Mouse (Mus musculus) thymus, adult 2 months (tissue): ENCODE results near the gene Ehd1. TPM values are rescaled to one million over a fixed set of nuclear protein-coding genes. Genes with fewer than 3 reads are reported as not detected.
"Not testable (repeated sequence)": the region's sequence is repeated elsewhere in the genome, so short reads cannot be mapped to it uniquely, and the experiment has no call there.

Experiments used
- DNase-seq: peaks from one replicate; pipeline ENCODE4 v3.0.0; 2021
- H3K27ac ChIP-seq: fragments of 200-500 bp; 2 replicates; pipeline ENCODE4 v1.5.1; 2012; ENCODE audit warnings: low read length, control low read depth; ENCODE audit not compliant: control insufficient read depth, insufficient read depth
- H3K27me3 ChIP-seq: fragments of 200-500 bp; 2 replicates; pipeline ENCODE4 v1.6.1; 2012; ENCODE audit warnings: mild to moderate bottlenecking, low read length, moderate library complexity, mixed read lengths; ENCODE audit not compliant: control insufficient read depth, insufficient read depth
- H3K36me3 ChIP-seq: fragments of 200-500 bp; 2 replicates; pipeline ENCODE4 v1.6.1; 2012; ENCODE audit warnings: mild to moderate bottlenecking, low read length, moderate library complexity; ENCODE audit not compliant: control insufficient read depth, insufficient read depth
- H3K4me1 ChIP-seq: fragments of 200-500 bp; replicated peaks from 2 replicates; pipeline ENCODE4 v1.6.1; 2012; ENCODE audit warnings: low read length; ENCODE audit not compliant: control insufficient read depth, insufficient read depth
- H3K4me3 ChIP-seq: fragments of 200-500 bp; 2 replicates; pipeline ENCODE4 v1.5.1; 2012; ENCODE audit warnings: mild to moderate bottlenecking, low read length, control low read depth, moderate library complexity; ENCODE audit not compliant: control insufficient read depth, insufficient read depth
- CTCF ChIP-seq: fragments of 200-500 bp; IDR thresholded peaks from 2 replicates; pipeline ENCODE4 v1.5.1; 2012; ENCODE audit warnings: mild to moderate bottlenecking, control low read depth, low read length, moderate library complexity, borderline replicate concordance; ENCODE audit not compliant: control insufficient read depth, poor library complexity, insufficient read depth; ENCODE audit errors: extremely low read depth
- POLR2A ChIP-seq: fragments of 200-500 bp; IDR thresholded peaks from 2 replicates; pipeline ENCODE4 v1.6.1; 2012; ENCODE audit warnings: mild to moderate bottlenecking, low read length, control low read depth, moderate library complexity; ENCODE audit not compliant: control insufficient read depth, poor library complexity, insufficient read depth; ENCODE audit errors: extremely low read depth
- WGBS: fragments of 180-500 bp; shearing (Covaris S2); methylation state at CpG from one replicate; pipeline ENCODE4 v1.1.7; 2018; 5-methylcytosine and 5-hydroxymethylcytosine counted together
- polyA plus RNA-seq: library from polyadenylated mRNA; depleted of rRNA; stranded (reverse); fragments of >200 nt; gene quantifications from 2 replicates; pipeline ENCODE4 v1.2.3, GENCODE M21; 2012

Ehd1 gene
- polyA plus RNA-seq, 1 experiment = 141 TPM

GRCm38 (mm10) chr19:6289696-6290238 lies 13.2 kb downstream of the Ehd1 start:
- no peaks in the 10 kb centered on the region for H3K36me3 ChIP-seq
- H3K4me3 ChIP-seq = no peak overlapping the region
- 91% methylated on average over 14 of the region's 14 CpGs for WGBS
- H3K4me1 ChIP-seq = peaks cover 36% of the 10 kb centered on the region
- H3K27me3 ChIP-seq = no peaks in the 10 kb centered on the region
- no peak for DNase-seq
- no peak overlapping the region for H3K27ac ChIP-seq
- TF ChIP-seq POLR2A (no peak), CTCF (no peak)

DNA sequence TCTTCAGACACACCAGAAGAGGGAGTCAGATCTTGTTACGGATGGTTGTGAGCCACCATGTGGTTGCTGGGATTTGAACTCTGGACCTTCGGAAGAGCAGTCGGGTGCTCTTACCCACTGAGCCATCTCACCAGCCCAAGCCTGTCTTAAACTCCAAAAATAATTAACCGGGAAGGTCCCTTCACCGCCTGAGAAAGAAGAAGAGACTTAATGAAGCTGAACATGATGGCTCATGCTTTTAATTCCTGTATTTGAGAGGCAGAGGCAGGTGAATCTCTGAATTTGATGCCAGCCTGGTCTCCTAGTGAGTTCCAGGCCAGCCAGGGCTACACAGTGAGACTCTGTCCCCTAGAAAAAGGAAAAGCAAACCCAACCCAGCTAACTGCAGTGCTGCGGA lies 14.2 kb downstream of the Ehd1 start:
- WGBS = 94% methylated on average over 5 of the region's 6 CpGs
- not testable (repeated sequence) for DNase-seq

DNA sequence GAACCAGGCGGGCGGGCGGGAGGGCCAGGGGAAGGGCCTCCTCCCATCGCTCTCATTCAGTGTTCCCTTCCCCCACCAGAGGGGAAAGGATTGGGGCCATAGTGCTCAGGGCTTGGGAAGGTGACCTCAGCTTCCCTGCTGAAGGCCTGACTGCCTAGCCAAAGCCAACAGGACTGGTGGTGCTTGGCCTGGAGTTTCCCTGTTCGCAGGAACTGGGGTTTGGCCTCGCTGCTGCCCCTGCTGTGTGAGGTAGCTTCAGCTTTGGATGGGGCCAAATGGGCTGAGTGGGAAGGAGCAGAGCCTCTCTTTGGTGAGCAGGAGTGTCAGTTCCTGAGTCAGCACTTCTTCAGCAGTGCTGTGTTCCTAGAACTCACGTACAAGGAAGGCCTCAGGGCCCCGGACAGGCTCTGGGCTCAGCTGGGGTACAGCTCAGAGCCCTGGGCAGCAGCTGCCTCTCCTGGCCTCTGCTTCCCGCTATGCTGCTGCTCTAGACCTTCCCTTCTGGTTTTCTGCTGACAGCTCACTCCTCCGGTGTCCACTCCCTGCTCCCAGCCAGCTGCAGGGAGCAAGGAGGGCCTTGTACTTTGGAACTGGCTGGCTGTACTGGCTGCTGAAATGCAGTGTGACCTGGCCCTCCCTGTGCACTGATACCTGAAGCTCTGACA lies 14.7 kb downstream of the Ehd1 start:
- DNase-seq = no peak
- TF ChIP-seq POLR2A = no peak
- TF ChIP-seq CTCF = no peak
- no peaks in the 10 kb centered on the region for H3K27me3 ChIP-seq
- 82% methylated on average over 10 of the region's 10 CpGs for WGBS
- no peak overlapping the region for H3K4me3 ChIP-seq
- no peaks in the 10 kb centered on the region for H3K36me3 ChIP-seq
- H3K4me1 ChIP-seq = peaks cover 34% of the 10 kb centered on the region
- no peak overlapping the region for H3K27ac ChIP-seq

More for the DNA sequence above, 14.2 kb downstream of the Ehd1 start:
- H3K4me3 ChIP-seq, H3K27ac ChIP-seq, H3K27me3 ChIP-seq, H3K36me3 ChIP-seq: not testable (repeated sequence)
- H3K4me1 ChIP-seq = peaks cover 34% of the 10 kb centered on the region

DNA sequence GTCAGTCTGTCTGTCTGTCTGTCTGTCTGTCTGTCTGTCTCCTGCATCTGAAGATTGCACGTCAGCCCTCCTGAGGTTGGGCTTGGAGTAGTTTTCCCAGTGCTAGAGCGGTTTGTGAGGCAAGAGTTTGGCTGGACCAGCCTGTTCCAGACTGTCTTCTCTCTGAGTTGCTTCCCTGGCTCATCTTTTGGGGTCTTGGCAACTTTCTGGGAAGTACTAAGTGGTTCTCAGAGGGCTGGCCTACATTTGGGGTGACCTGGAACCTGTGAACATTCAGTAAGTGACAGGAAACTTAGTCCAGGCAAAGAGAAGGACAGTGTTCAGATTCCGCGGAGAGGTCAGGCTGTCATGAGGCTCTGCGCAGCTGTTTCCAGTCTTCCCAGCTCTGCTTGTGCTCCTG lies 15.7 kb downstream of the Ehd1 start:
- no peak overlapping the region for H3K27ac ChIP-seq
- H3K4me1 ChIP-seq = peaks cover 30% of the 10 kb centered on the region
- no peaks in the 10 kb centered on the region for H3K36me3 ChIP-seq

DNA sequence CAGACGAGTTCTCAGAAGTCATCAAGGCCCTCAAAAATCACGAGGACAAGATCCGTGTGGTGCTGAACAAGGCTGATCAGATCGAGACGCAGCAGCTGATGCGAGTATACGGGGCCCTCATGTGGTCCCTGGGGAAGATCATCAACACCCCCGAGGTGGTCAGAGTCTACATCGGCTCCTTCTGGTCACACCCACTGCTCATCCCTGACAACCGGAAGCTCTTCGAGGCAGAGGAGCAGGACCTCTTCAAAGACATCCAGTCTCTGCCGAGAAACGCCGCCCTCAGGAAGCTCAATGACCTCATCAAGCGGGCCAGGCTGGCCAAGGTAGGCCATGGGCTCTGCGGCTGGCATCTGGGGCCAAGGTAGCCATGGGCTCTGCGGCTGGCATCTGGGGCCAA lies 17.8 kb downstream of the Ehd1 start:
- H3K27ac ChIP-seq = no peak overlapping the region

More for the DNA sequence above, 15.7 kb downstream of the Ehd1 start:
- Histone ChIP-seq H3K27me3 (no peaks in the 10 kb centered on the region), H3K4me3 (no peak overlapping the region)
- no peak for TF ChIP-seq CTCF
- TF ChIP-seq POLR2A = no peak
- DNase-seq = no peak
- 96% methylated on average over 5 of the region's 5 CpGs for WGBS

DNA sequence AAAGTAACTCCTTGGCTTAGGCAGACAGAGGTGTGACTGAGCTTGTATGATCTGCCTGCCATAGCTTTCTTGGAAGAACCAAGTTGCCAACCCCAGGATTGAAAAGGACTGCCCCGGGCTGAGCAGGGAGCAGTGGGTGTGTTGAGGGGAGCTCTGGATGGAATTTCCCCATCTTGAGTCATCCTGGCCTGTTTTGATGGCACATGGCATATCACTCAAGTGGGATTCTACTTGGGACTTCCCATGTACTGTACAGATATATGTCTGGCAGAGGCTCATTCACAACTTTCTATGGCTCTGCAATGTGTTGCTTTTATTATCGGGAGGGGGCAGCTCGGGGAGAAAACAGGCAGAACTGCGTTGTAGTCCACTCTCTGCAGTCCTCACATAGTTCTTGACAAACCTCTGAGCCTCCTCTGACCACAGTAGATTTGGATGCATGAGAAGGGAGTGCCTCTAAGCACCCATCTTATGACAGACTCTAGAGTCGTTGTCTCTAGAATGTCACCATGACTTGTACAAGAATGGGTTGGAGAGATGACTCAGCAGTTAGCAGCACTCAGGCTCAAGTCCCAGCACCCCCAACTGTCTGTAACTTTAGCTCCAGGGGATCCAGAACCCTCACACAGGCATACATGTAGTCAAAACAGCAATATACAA lies 20.2 kb downstream of the Ehd1 start:
- DNase-seq = no peak
- 78% methylated on average over 5 of the region's 5 CpGs for WGBS
- Histone ChIP-seq H3K4me3 (no peak overlapping the region), H3K27ac (peak overlapping the region; percentile 11; the same call in 1 of the 2 replicates), H3K4me1 (peaks cover 25% of the 10 kb centered on the region), H3K27me3 (no peaks in the 10 kb centered on the region), H3K36me3 (peaks cover 6% of the 10 kb centered on the region; the same call in 1 of the 2 replicates)
- TF ChIP-seq POLR2A (no peak), CTCF (no peak)

More for the DNA sequence above, 17.8 kb downstream of the Ehd1 start:
- peaks cover 14% of the 10 kb centered on the region for H3K4me1 ChIP-seq
- TF ChIP-seq POLR2A = no peak
- TF ChIP-seq CTCF = no peak
- no peak for DNase-seq
- H3K4me3 ChIP-seq = no peak overlapping the region
- 95% methylated on average over 17 of the region's 17 CpGs for WGBS
- H3K36me3 ChIP-seq = peaks cover 6% of the 10 kb centered on the region; the same call in 1 of the 2 replicates
- H3K27me3 ChIP-seq = no peaks in the 10 kb centered on the region

- no peak for TF ChIP-seq POLR2A
- TF ChIP-seq CTCF = no peak
- no peak overlapping the region for H3K27ac ChIP-seq
- H3K4me3 ChIP-seq = no peak overlapping the region
- no peak for DNase-seq
- H3K36me3 ChIP-seq = peaks cover 6% of the 10 kb centered on the region; the same call in 1 of the 2 replicates
- 55% methylated on average over 9 of the region's 9 CpGs for WGBS
- no peaks in the 10 kb centered on the region for H3K27me3 ChIP-seq
- H3K4me1 ChIP-seq = peaks cover 25% of the 10 kb centered on the region
Measured at GRCm38 (mm10) chr19:6297641-6298040, 21.1 kb downstream of the Ehd1 start.
